Mouse (Mus musculus): ENCODE measurements around the gene Pdcl2. TPM values are rescaled to one million over a fixed set of nuclear protein-coding genes. Genes with fewer than 3 reads are reported as not detected.

The Pdcl2 gene
- polyA plus RNA-seq (2015; fragmentation: Illumina TruSeq; extraction: RNeasy Lipid Tissue Mini Kit (QIAGEN cat#74804); ENCODE audit: insufficient read depth, low read depth, low replicate concordance): not detected

GRCm38 (mm10) chr5:76330953-76331352 is at the start of gene Pdcl2:
Gene Pdcl2, minus strand, starts transcription at chr5:76331156.

DNA sequence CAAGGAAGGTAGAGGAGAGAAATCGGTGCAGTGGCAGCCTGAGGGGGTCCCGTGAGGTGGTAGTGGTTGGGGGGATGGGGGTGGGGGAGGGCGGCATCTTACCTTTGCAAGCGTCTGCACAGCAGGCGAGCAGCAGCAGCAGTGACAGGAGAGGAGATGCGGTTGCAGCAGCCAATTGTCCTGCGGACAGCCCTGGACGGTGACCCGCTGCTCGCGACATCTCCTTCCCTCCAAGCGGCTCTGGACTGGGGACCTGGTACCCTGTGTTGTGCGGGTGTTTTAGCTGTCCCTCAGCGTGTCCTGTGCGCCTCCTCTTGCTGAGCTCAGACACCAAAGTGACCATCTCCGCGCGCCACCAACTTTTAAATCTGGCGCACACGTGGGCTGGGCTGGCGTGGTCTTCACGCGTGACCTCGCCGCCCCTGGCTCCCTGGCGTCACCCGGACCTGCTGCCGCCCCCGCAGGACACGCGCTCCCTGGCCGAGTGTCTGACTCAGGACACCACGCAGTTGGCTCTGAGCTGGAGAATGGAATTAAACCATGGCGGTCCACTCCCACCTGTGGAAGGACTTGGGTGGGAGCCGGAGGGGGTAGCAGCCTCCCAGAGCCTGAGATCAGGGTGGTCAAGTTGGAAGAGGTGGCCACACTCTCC is 32.6 kb upstream of the Pdcl2 start, which contains the start of gene Nmu:
TSS of gene Nmu (minus strand) at position 336 of the 652 bp plus-strand sequence.

GRCm38 (mm10) chr5:76304452-76305341 is 26.3 kb downstream of the Pdcl2 start, which contains the start of gene Clock:
Gene Clock, minus strand, starts transcription at chr5:76304792.

Other genes with a start within 250 kb of the Pdcl2 start
- gene Srd5a3, start 190.9 kb downstream of the Pdcl2 start, polyA plus RNA-seq (2015; fragmentation: Illumina TruSeq; extraction: RNeasy Lipid Tissue Mini Kit (QIAGEN cat#74804); ENCODE audit: insufficient read depth, low read depth, low replicate concordance): 5.8 TPM
- gene Tmem165, start 147.3 kb downstream of the Pdcl2 start, polyA plus RNA-seq (2015; fragmentation: Illumina TruSeq; extraction: RNeasy Lipid Tissue Mini Kit (QIAGEN cat#74804); ENCODE audit: insufficient read depth, low read depth, low replicate concordance): 16.4 TPM
- gene Clock, start 26.4 kb downstream of the Pdcl2 start, polyA plus RNA-seq (2015; fragmentation: Illumina TruSeq; extraction: RNeasy Lipid Tissue Mini Kit (QIAGEN cat#74804); ENCODE audit: insufficient read depth, low read depth, low replicate concordance): 7.3 TPM
- not detected for gene Nmu, start 32.6 kb upstream of the Pdcl2 start, polyA plus RNA-seq (2015; fragmentation: Illumina TruSeq; extraction: RNeasy Lipid Tissue Mini Kit (QIAGEN cat#74804); ENCODE audit: insufficient read depth, low read depth, low replicate concordance)
- gene Gm7271, start 152.9 kb upstream of the Pdcl2 start, polyA plus RNA-seq (2015; fragmentation: Illumina TruSeq; extraction: RNeasy Lipid Tissue Mini Kit (QIAGEN cat#74804); ENCODE audit: insufficient read depth, low read depth, low replicate concordance): not detected
- 13.2 TPM for gene Exoc1, start 198.2 kb upstream of the Pdcl2 start, polyA plus RNA-seq (2015; fragmentation: Illumina TruSeq; extraction: RNeasy Lipid Tissue Mini Kit (QIAGEN cat#74804); ENCODE audit: insufficient read depth, low read depth, low replicate concordance)